Mouse (Mus musculus): ENCODE results near the gene Insrr. TPM values are rescaled to one million over a fixed set of nuclear protein-coding genes. Genes with fewer than 3 reads are reported as not detected.

Gene Insrr
- polyA plus RNA-seq, 1 experiment: 0.58 TPM

- TF ChIP-seq POLR2A (IDR thresholded peaks at IDR 0.05; ENCODE audit: control insufficient read depth, extremely low read depth, insufficient read depth, low read length, poor library complexity): peak; percentile 93
- TF ChIP-seq CTCF (IDR thresholded peaks at IDR 0.05; ENCODE audit: borderline replicate concordance, control insufficient read depth, extremely low read depth, insufficient read depth, low read length, poor library complexity): no peak; the same call in 1 of the 2 replicates
- Histone ChIP-seq H3K27me3 (ENCODE audit: control insufficient read depth, insufficient read depth, low read length) (no peaks in the 10 kb centered on the region), H3K4me1 (replicated peaks; ENCODE audit: control insufficient read depth, insufficient read depth, low read length) (peaks cover 33% of the 10 kb centered on the region), H3K4me3 (ENCODE audit: control insufficient read depth, insufficient read depth, low read length) (peak within 1 kb of the TSS; percentile 77), H3K36me3 (ENCODE audit: control insufficient read depth, insufficient read depth, low read length) (peaks cover 34% of the 10 kb centered on the region), H3K27ac (ENCODE audit: control insufficient read depth, insufficient read depth, low read length) (peak within 1 kb of the TSS; percentile 100)
- peak; percentile 84 for DNase-seq
- 5% methylated on average over 7 of the region's 7 CpGs for WGBS
These were observed 49.9 kb downstream of the Insrr start, which contains the start of gene Sh2d2a for GRCm38 (mm10) chr3:87846650-87847110. Sh2d2a (plus strand) TSS chr3:87846755.

GRCm38 (mm10) chr3:87847680-87848079 is 50.9 kb downstream of the Insrr start:
- TF ChIP-seq CTCF (IDR thresholded peaks at IDR 0.05; ENCODE audit: borderline replicate concordance, control insufficient read depth, extremely low read depth, insufficient read depth, low read length, poor library complexity): peak; percentile 22; the same call in 1 of the 2 replicates
- TF ChIP-seq POLR2A (IDR thresholded peaks at IDR 0.05; ENCODE audit: control insufficient read depth, extremely low read depth, insufficient read depth, low read length, poor library complexity): peak; percentile 94
- Histone ChIP-seq H3K4me1 (replicated peaks; ENCODE audit: control insufficient read depth, insufficient read depth, low read length) (peaks cover 33% of the 10 kb centered on the region), H3K4me3 (ENCODE audit: control insufficient read depth, insufficient read depth, low read length) (peak overlapping the region; percentile 77), H3K27ac (ENCODE audit: control insufficient read depth, insufficient read depth, low read length) (peak overlapping the region; percentile 100), H3K27me3 (ENCODE audit: control insufficient read depth, insufficient read depth, low read length) (no peaks in the 10 kb centered on the region), H3K36me3 (ENCODE audit: control insufficient read depth, insufficient read depth, low read length) (peaks cover 44% of the 10 kb centered on the region)
- peak; percentile 80 for DNase-seq
- WGBS: 13% methylated on average over 5 of the region's 5 CpGs

- Histone ChIP-seq H3K36me3 (ENCODE audit: control insufficient read depth, insufficient read depth, low read length) (peaks cover 47% of the 10 kb centered on the region), H3K27ac (ENCODE audit: control insufficient read depth, insufficient read depth, low read length) (no peak overlapping the region), H3K27me3 (ENCODE audit: control insufficient read depth, insufficient read depth, low read length) (no peaks in the 10 kb centered on the region), H3K4me1 (replicated peaks; ENCODE audit: control insufficient read depth, insufficient read depth, low read length) (peaks cover 33% of the 10 kb centered on the region), H3K4me3 (ENCODE audit: control insufficient read depth, insufficient read depth, low read length) (no peak overlapping the region)
- TF ChIP-seq POLR2A (IDR thresholded peaks at IDR 0.05; ENCODE audit: control insufficient read depth, extremely low read depth, insufficient read depth, low read length, poor library complexity) (no peak), CTCF (IDR thresholded peaks at IDR 0.05; ENCODE audit: borderline replicate concordance, control insufficient read depth, extremely low read depth, insufficient read depth, low read length, poor library complexity) (no peak)
- WGBS: 79% methylated on average over 14 of the region's 14 CpGs
- no peak for DNase-seq
These were observed 52.4 kb downstream of the Insrr start for GRCm38 (mm10) chr3:87849117-87849516.

- H3K4me3 ChIP-seq (ENCODE audit: control insufficient read depth, insufficient read depth, low read length): no peak overlapping the region
- no peak for DNase-seq
- TF ChIP-seq CTCF (IDR thresholded peaks at IDR 0.05; ENCODE audit: borderline replicate concordance, control insufficient read depth, extremely low read depth, insufficient read depth, low read length, poor library complexity) (no peak), POLR2A (IDR thresholded peaks at IDR 0.05; ENCODE audit: control insufficient read depth, extremely low read depth, insufficient read depth, low read length, poor library complexity) (no peak)
- no peak overlapping the region for H3K27ac ChIP-seq (ENCODE audit: control insufficient read depth, insufficient read depth, low read length)
- WGBS: 93% methylated on average over 7 of the region's 7 CpGs
- peaks cover 47% of the 10 kb centered on the region for H3K36me3 ChIP-seq (ENCODE audit: control insufficient read depth, insufficient read depth, low read length)
- H3K4me1 ChIP-seq (replicated peaks; ENCODE audit: control insufficient read depth, insufficient read depth, low read length): no peaks in the 10 kb centered on the region
- H3K27me3 ChIP-seq (ENCODE audit: control insufficient read depth, insufficient read depth, low read length): no peaks in the 10 kb centered on the region
These were observed 58.2 kb downstream of the Insrr start for GRCm38 (mm10) chr3:87854795-87855568.

- H3K27me3 ChIP-seq (ENCODE audit: control insufficient read depth, insufficient read depth, low read length): no peaks in the 10 kb centered on the region
- H3K4me3 ChIP-seq (ENCODE audit: control insufficient read depth, insufficient read depth, low read length): no peak overlapping the region
- 86% methylated on average over 8 of the region's 8 CpGs for WGBS
- DNase-seq: no peak
- no peak for TF ChIP-seq CTCF (IDR thresholded peaks at IDR 0.05; ENCODE audit: borderline replicate concordance, control insufficient read depth, extremely low read depth, insufficient read depth, low read length, poor library complexity)
- no peak for TF ChIP-seq POLR2A (IDR thresholded peaks at IDR 0.05; ENCODE audit: control insufficient read depth, extremely low read depth, insufficient read depth, low read length, poor library complexity)
- peaks cover 43% of the 10 kb centered on the region for H3K36me3 ChIP-seq (ENCODE audit: control insufficient read depth, insufficient read depth, low read length)
- no peaks in the 10 kb centered on the region for H3K4me1 ChIP-seq (replicated peaks; ENCODE audit: control insufficient read depth, insufficient read depth, low read length)
- no peak overlapping the region for H3K27ac ChIP-seq (ENCODE audit: control insufficient read depth, insufficient read depth, low read length)
These were observed 59.2 kb downstream of the Insrr start for GRCm38 (mm10) chr3:87855936-87856335.

GRCm38 (mm10) chr3:87857666-87858065 is 60.9 kb downstream of the Insrr start:
- 94% methylated on average over 8 of the region's 8 CpGs for WGBS
- H3K4me3 ChIP-seq (ENCODE audit: control insufficient read depth, insufficient read depth, low read length): no peak overlapping the region
- no peaks in the 10 kb centered on the region for H3K27me3 ChIP-seq (ENCODE audit: control insufficient read depth, insufficient read depth, low read length)
- TF ChIP-seq CTCF (IDR thresholded peaks at IDR 0.05; ENCODE audit: borderline replicate concordance, control insufficient read depth, extremely low read depth, insufficient read depth, low read length, poor library complexity): no peak
- no peak for TF ChIP-seq POLR2A (IDR thresholded peaks at IDR 0.05; ENCODE audit: control insufficient read depth, extremely low read depth, insufficient read depth, low read length, poor library complexity)
- DNase-seq: no peak
- H3K4me1 ChIP-seq (replicated peaks; ENCODE audit: control insufficient read depth, insufficient read depth, low read length): no peaks in the 10 kb centered on the region
- no peak overlapping the region for H3K27ac ChIP-seq (ENCODE audit: control insufficient read depth, insufficient read depth, low read length)
- H3K36me3 ChIP-seq (ENCODE audit: control insufficient read depth, insufficient read depth, low read length): peaks cover 39% of the 10 kb centered on the region
